Mouse (Mus musculus): ENCODE data around the gene Trappc12. TPM values are rescaled to one million over a fixed set of nuclear protein-coding genes. Genes with fewer than 3 reads are reported as not detected.
"Not testable (repeated sequence)": the region's sequence is repeated elsewhere in the genome, so short reads cannot be mapped to it uniquely, and the experiment has no call there.

Trappc12 gene
- total and polyA plus RNA-seq, 3 experiments, result 22.6 to 39.2 (median 32.7) TPM

DNA sequence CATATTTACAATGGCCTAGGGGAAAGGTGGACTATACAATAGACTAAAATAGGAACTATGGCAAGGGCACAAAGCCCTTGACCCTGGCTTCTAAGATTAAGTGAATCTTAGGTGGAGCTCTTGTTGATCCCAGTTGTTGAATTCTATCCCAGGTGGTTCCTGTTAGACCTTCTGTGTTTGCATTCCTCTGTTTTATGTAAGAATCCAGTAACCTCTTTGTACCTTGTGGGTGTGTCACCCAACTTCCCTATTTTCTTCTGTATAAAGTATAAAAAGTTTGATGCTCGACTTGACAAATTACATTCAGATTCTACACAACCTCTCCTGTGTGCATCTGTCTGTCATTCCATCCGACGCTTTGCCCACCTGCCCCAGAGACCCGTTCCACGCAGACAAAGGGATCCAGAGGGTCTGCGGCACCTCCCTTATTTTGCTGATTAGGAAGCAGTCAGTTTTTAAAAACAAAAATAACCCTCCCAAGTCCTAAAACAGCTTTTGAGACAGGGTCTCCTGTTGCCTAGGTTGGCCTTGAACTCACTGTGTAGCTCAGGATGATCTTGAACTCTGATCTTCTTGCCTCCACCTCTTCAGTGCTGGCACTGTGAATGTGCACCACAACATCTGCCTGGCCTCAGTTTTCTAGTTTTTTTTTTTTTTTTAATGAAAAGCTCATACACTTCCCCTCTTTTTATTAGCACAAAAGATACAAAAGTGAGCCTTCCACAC lies 16.6 kb downstream of the Trappc12 start:
- DNase-seq, result not testable (repeated sequence)

DNA sequence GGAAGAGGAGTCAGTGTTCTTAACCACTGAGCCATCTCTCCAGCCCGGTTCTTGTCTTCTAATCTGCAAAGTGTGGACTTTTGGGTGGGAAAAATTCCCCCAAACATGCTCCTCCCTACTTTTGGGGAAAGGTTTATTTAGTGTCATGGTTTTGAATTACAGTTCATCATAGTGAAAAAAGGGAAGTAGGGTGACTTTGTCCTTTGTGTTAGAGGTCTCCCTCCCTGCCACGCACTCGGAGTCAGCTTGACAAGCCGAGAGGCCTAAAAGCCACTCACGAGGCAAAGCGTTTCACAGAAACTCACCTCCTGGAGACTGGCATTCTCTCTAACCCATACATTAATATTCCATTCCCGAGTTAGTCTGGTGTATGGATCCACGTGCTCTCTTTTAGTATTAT lies 17.6 kb downstream of the Trappc12 start:
- DNase-seq, result no peak

DNA sequence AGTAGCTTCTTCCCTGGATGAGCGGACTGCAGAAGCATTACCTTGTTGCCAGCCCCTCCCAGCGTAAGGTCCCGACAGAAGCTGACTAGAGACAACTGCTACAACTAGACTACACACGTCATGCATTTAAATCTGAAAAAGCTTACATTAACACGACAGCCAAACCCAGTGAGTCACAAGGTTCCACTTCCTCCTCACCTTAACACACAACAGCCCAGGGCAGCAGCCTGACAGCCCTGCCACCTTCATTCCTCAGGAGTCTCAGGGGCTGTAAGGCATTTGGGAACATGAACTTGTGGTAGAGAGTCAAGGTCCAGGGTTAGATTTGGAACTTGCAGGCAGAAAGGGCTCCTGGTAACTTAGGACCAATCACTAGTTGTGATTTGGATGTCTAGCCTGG lies 23.2 kb downstream of the Trappc12 start:
- DNase-seq, result no peak

DNA sequence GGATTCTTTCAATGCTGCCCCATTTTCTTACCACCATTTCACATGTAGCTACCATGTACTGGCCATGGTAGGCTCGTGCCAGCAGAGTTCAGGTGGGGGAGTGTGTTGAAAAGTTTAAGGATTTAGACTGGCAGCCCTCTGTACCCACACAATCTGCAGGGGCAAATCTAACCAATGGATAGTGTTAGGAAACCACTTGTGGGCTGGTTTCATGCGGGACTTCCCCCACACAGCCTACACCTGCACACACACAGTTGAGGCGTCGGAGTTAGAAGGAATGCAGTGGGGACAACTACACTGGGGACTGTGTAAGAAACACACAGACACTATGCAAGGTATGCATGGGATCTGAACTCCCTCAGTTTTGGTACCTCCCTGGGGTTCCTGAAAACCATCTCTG lies 24.1 kb downstream of the Trappc12 start:
- no peak for DNase-seq

DNA sequence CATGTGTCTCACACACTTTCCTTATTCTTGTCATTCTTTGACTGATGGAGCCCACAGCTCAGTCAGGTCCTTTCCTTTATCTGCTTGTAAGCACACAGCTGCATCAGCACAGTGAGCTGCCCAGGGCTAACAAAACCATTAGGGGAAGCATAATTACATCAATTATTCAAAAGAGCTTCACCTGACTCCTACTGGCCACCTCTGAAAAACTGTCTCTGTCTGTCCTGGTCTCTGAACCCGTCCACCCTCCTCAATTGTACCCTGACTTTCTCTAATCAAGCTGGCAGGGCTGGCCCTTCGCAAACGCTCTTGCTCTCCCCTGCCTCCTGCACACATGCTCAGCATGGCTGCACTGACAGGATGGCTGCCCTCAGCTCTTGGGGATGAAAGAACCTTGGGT lies 25.9 kb downstream of the Trappc12 start:
- no peak for DNase-seq

DNA sequence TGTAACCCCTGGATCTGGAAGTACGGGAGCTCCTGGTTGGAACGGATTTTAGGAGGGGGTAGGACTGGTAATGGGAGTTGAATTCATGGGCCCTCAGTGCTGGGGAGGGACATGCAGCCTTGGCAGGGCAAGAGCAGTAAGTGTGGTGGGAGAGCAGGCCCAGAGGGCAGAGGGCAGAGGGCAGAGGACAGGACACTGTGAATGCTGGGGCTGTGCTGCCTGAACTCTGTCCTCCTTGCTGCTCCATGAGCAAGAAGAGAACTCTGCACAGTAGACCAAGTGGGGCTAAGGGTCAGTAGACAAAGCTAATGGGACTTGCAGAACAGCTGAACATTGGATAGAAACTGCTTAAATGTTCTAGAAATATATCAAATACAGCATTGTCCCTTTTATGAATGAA lies 32.2 kb downstream of the Trappc12 start:
- DNase-seq, result no peak

DNA sequence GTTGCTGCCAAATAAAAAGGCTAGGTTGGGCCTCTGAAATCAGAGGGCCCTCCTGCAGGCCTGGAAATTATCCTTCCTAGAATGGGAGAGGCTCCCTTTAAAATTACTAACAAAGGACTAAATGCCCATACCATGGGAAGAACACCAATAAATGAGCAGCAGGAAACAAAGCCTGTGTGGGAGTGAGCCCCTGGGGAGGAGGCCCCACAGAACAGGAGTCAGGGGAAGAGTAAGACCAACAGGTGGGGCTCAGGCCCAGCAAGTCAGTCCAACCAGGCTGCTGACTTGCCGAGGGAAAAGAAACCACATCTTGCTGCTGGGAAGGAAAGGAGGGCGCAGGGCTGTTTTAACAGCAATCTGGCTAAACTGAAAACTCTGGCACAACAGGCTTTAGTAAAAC lies 33.2 kb downstream of the Trappc12 start:
- no peak for DNase-seq

DNA sequence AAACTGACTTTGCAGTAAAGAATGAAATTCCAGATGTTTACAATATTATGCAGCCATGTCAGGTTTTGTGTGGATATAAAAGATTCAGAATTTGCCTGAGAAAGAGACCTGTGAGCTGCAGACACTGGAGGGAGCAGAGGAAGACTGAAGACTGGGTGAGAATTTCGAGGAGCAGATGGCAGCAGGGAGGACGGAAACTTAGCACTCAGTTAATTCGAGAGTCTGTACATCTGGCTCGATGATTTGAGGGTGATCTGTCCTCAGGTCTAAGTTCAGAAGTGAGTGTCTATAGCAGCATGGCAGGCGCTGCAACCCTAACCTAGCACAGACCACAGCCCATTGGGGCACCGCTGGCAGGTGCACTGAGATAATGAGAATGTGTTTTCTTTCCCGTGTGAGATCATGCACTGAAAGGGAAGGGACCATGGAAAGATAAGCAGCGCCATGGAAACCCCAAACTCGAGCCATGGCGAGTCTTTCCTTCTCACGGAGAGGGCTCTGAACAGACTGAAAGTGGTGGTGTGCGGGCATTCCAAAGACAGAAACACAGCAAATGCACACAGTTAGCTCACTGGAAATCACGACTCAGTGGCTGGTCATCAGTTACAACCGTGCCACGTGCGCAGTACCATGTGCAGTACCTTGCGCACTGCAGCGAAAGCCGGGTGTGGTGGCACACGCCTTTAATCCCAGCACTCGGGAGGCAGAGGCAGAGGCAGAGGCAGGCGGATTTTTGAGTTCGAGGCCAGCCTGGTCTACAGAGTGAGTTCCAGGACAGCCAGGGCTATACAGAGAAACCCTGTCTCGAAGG lies 35.2 kb downstream of the Trappc12 start:
- DNase-seq, result no peak

DNA sequence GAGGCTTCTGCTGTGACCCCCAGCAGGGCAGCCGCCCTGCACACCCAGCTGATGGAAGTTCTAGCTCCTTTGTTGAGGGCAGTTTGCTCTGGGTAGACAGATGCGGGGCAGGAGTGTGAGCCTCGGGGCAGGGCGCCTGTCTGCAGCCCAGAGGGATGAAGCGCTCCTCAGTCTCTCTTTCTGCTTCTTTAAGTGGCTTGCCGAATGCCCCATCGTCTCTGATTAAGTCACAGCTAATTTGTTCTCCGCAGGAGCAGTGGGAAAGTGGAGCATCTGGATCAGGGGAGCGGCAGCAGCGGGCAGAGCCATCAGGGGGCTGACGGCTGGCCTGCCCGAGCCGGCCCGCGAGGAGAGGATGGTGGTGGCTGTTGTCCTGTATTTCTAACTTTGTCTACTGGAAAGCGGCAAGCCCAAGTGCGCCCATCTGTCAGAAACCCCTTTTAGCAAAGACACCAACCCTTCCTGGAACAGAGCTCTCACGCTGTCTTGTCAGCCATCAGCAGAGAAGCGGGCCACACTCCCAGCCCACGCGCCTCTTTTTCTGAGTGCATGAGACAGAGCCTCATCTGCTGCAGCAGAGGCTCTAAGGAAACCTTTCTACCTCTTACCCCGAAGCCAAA lies 39.6 kb downstream of the Trappc12 start:
- DNase-seq, result no peak

DNA sequence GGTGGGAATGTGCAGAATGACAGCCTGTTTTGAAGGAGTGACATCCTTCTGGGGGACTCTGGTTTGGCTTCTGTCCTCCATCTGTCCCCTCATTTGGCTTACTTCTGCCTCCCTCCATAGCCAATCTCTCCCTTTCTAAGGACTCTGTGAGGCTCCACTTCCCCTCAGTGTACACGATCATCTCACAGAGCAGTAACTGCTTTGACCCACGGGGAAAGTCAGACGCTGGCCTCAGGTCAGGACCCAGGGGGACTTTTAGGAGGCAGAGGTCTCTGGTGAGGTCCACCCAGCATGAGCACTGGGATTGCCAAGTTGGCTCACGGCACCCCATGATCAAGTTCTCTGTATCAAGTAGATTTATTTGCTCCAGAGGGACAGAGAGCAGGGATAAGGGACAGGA lies 42.1 kb downstream of the Trappc12 start:
- no peak for DNase-seq

DNA sequence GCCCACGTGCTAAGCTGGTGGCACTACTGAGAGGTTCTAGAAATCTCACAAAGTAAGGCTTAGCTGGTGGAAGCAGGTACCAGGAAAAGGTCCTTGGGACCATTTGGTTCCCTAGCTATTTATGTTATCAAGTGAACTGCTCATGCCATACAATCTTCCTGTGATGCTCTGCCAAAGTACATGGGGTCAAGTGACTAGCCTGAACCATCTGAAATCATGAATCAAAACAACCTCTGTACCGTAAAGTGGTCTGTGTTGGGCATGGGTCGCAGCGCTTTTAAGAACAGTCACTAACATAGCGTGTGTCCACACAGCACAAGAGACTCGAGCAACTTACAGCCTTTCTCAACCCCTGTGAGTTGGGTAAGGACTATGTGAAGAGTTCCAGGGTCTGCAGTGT lies 45.1 kb downstream of the Trappc12 start:
- DNase-seq, result no peak

DNA sequence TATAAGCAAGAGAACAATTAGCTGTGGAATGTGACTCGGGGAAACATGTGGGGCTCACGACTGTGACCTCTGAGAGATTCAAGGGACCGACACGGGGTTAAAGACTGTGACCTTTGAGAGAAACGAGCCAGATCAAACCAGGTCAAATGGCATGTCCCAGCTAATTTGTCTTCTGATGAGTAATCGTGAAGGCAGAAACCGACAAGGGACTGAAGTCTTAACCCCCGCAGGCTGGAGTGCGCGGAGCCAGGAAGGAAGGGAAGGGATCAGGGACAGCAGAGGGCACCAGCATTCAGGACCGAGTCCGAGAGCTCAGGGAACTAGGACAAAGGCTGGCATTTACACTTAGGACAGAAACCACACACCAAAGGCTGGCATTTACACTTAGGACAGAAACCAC lies 45.9 kb downstream of the Trappc12 start:
- DNase-seq, result peak; percentile 58

DNA sequence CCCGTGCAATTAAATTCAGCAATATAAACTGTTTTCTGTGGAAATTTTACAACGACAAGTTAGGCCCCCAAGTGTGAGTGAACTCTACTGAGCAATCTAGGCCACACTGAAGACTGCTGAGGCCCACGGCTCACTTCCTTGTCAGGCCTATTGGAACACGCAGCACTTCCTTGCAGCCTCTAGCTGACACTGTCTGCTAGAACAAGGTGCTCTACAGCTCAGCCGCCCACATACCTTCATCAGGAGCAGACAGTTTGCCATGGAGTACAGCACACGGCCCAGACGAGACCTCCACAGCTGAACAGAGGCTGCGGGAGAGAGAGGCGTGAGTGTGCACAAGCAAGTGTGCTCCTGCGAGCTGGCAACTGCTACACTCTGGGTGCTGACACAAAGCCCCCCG lies 49.0 kb downstream of the Trappc12 start:
- no peak for DNase-seq

DNA sequence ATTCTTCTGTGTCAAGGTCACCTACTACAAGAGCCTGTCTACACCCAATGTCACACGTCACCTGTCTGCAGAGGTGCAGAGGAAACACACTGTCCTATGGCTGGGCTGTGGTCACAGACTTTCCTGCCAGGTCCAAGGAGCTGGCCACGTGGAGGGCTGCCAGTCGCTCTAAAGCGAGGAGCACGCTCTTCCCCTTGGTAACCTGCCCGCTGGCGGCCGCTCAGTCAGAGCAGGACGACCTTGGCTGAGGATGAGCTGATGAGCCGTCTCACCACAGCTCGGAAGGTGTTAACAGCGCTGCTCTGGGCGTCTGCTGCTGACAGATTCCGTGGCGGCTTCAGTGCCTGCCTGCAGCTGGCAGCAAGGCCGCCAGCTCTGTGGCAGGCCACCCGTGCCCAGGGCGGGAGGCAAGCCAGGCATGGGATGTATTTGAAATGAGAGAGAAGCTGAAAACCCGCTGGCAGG lies 49.7 kb downstream of the Trappc12 start:
- peak; percentile 86 for DNase-seq

DNA sequence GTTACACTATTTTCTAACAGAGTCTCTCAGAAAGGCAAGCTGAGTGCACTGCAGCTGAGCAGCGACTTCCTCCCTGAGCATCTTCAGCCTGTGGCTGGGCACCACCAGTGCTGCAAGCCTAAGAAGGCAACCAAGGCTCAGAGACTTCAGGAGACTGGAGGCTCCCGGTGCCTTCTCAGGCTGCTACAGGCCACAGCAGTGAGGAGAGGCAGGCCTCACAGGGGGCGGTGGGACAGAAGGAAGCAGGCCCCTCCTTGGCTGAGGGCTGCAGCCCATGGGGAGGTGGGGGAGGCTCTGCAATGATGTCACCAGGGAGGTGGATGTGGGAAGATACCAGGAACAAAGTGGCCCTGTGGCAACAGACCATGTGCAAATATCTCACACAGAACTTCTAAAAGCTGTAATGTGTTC lies 50.2 kb downstream of the Trappc12 start:
- peak; percentile 10 for DNase-seq

DNA sequence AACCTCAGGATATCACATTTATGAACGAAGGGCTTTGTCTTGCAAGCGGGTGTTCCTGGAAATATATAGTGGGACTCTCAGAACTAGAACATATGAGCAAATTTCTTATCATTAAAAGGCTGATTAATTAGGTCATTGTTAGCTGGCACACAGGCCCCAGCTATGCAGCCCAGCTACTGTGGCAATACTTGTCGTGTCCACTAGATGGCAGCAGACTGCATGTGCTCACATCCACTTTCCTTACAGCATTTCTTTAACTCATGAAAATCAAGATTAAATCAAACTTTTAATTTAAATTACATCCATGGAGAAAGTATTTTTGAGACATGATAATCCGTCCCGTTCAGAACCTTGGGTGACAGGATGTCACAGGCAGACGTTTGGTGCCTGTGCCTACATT lies 50.6 kb downstream of the Trappc12 start:
- peak; percentile 62 for DNase-seq

DNA sequence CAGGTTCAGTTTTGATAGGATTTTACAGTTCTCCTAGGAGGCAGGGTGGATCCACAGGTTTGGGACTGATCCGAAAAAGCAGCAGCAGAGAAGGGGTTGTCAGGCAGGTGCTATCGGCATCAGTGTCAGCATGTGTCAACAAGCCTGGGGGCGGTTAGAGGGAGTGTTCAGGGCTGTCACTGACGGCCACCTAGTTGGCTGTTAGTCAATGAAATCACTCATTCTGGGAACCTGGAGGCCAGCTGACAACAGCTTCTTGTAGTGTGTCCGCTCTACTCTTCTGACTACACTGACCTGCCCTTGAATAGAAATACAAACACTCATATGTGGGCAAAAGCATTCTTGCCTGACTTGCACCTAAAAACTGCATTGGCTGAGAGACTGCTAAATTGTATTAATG lies 51.2 kb downstream of the Trappc12 start:
- DNase-seq, result peak; percentile 36

DNA sequence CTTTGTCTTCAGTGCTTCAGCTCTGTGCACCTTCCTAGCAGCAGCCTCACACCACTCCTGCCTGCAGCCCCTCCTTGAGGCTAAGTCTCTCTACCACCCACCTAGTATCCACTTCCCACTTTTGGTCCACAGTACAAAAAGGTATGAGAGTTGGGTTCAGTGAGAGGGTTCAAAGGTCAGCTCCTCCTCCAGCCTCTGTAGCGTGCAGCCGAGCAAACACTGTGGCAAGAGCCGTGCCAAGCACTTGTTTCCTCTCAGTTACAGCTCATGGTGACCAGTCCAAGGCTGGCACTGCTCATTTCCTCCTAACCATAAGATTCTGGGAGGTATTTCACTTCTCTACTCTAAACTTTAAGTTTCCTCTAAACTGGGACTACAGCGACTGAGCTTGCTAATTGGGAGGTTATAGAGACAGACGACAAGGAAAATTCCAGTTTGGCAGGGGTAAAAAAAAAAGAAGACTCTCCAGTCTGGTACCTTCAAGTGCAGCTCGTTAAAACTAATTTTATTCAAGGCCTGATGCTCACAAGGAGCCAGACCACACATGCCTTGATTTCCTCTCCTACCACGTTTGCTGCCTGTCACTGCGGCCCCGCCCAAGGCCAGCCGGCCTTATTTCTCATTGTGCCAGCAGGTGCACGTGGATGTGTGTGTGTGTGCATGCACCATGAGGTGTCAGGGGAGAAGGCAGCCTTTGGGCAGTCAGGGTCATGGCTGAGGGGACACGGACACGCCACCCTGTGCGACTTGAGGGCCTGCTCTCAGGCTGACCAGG lies 52.3 kb downstream of the Trappc12 start:
- DNase-seq, result peak; percentile 20

DNA sequence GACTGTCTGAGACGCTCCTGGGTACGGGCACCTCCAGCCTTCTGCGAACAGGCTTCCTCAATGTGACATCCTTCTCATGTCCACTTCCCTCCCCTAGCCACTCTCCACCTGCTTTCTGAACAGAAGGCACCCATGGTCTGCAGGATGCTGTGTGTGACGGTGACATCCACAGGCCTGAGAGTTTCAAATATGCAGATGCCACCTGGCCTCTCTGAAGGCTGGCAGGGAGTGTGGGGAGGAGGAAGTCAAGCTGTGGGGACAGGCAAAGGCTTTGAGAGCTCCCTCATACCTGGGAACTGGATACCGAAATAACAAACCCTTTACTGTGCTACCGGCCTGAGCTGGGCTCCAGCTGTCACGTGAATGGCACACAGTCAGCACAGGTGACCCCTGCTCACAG lies 55.5 kb downstream of the Trappc12 start:
- DNase-seq, result no peak

DNA sequence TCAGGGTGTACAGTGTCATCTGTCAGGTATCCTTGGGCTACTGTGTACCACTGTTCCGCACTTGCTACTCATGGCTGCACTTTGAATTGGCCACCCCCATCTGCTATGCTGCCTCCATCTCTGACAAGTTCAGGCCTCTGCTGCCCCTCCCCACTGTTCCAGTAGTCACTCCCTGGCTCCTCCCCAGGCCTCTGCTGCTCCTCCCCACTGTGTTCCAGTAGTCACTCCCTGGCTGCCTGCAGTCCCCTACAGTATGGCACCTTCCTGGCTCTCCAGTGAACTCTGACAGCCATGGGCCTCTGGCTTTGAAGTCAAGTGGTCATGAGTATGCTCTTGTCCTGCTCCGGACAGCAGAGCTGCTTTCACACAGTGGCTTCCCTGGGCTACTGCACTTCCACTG lies 56.0 kb downstream of the Trappc12 start:
- peak; percentile 43 for DNase-seq

DNA sequence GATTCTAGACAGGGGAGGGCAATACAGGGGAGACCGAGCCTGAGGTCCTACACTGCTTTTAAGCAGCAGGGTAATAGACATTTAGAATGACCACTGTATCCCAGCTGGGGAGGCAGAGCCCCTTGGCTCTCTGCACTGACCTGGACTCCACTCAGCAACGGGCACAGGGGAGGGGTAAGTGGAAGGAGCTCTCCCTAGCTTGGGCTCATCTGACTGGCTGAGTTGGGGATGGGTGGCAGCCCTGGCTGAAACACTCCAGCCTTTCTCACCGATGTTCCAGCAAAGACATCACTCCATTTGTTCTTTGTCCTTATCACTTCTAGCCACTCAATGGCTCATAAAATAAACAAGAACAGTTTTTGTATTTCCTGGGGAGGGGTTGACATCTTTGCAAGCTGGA lies 56.5 kb downstream of the Trappc12 start:
- DNase-seq, result no peak

DNA sequence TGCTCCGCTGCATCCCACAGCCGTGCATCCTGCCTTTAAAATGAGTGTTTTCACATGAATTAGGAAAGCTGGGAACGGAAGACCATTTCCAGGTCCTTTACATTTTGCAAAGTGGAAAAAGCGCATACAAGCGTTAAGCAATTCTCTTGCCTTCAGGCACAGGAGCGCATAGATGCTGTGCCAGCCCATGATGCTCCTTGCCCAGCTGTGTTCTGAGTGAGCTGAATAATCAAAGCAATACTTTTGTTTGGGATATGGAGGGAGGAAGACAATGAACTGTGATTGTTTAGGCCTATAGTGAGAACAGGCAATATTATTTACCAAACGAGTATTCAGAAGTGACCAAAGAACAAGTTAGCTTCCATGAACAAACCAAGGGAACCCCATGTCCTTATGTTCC lies 59.5 kb downstream of the Trappc12 start:
- no peak for DNase-seq
